Mouse (Mus musculus) embryonic facial prominence, embryonic 11.5 days (tissue): ENCODE measurements around the gene Dpp10. TPM values are rescaled to one million over a fixed set of nuclear protein-coding genes. Genes with fewer than 3 reads are reported as not detected.

Source experiments
- ATAC-seq: fragments of 200-750 bp; cut with Nextera tagmentation; replicated peaks from 2 replicates; pipeline ENCODE4 v1.8.0; 2017; ENCODE audit warnings: low read depth; ENCODE audit not compliant: insufficient number of reproducible peaks, low FRiP score, low TSS enrichment
- DNase-seq: peaks from one replicate; pipeline ENCODE4 v3.0.0-alpha.2; 2015; ENCODE audit warnings: low spot score
- H3K27ac ChIP-seq: fragments of 300-500 bp; sonication (generic); replicated peaks from 2 replicates; pipeline ENCODE4 v1.5.1; 2014; ENCODE audit warnings: mild to moderate bottlenecking, low read depth, low read length, control low read depth
- H3K27me3 ChIP-seq: fragments of 300-500 bp; sonication (generic); 2 replicates; pipeline ENCODE4 v1.6.1; 2014; ENCODE audit warnings: mild to moderate bottlenecking, low read length, moderate library complexity, mixed read lengths; ENCODE audit not compliant: control insufficient read depth, insufficient read depth
- H3K36me3 ChIP-seq: fragments of 300-500 bp; sonication (generic); replicated peaks from 2 replicates; pipeline ENCODE4 v1.6.1; 2014; ENCODE audit warnings: low read depth, mild to moderate bottlenecking, low read length, moderate library complexity, mixed read lengths; ENCODE audit not compliant: control insufficient read depth, insufficient read depth
- H3K4me1 ChIP-seq: fragments of 300-500 bp; sonication (generic); 2 replicates; pipeline ENCODE4 v1.6.1; 2014; ENCODE audit warnings: low read length, mixed read lengths; ENCODE audit not compliant: control insufficient read depth, insufficient read depth
- H3K4me2 ChIP-seq: fragments of 300-500 bp; sonication (generic); 2 replicates; pipeline ENCODE4 v1.6.1; 2014; ENCODE audit warnings: low read depth, mild to moderate bottlenecking, control low read depth, low read length, moderate library complexity
- H3K4me3 ChIP-seq: fragments of 300-500 bp; sonication (generic); 2 replicates; pipeline ENCODE4 v1.5.1; 2014; ENCODE audit warnings: low read depth, low read length, control low read depth
- H3K9ac ChIP-seq: fragments of 300-500 bp; sonication (generic); replicated peaks from 2 replicates; pipeline ENCODE4 v1.6.1; 2014; ENCODE audit warnings: mild to moderate bottlenecking, control low read depth, low read length
- H3K9me3 ChIP-seq: fragments of 300-500 bp; sonication (generic); replicated peaks from 2 replicates; pipeline ENCODE4 v1.6.1; 2016; ENCODE audit warnings: mild to moderate bottlenecking, low read length, inconsistent platforms, mixed read lengths; ENCODE audit not compliant: control insufficient read depth
- WGBS: fragments of 180-500 bp; shearing (Covaris S2); extraction: QIAGEN DNeasy Blood & Tissue Kit; methylation state at CpG from one replicate; pipeline ENCODE4 v1.1.7; 2014; 5-methylcytosine and 5-hydroxymethylcytosine counted together
- polyA plus RNA-seq: library from polyadenylated mRNA; unstranded; fragments of >200 nt; fragmentation: Nextera tagmentation; extraction: Ambion mirVana; gene quantifications from 2 replicates; pipeline ENCODE4 v1.2.1, GENCODE M21; 2014

Dpp10 gene
- polyA plus RNA-seq, 1 experiment from 2014 or later, result 0.20 TPM

GRCm38 (mm10) chr1:123637897-123638296 lies 407.5 kb downstream of the Dpp10 start:
- H3K9ac ChIP-seq, result no peak overlapping the region
- no peaks in the 10 kb centered on the region for H3K36me3 ChIP-seq
- 89% methylated on average over 1 of the region's 1 CpGs for WGBS
- no peak overlapping the region for H3K4me2 ChIP-seq
- H3K27ac ChIP-seq, result no peak overlapping the region
- H3K4me1 ChIP-seq, result no peaks in the 10 kb centered on the region
- no peaks in the 10 kb centered on the region for H3K9me3 ChIP-seq
- DNase-seq (no peak), ATAC-seq (no peak)
- H3K4me3 ChIP-seq, result no peak overlapping the region
- H3K27me3 ChIP-seq, result no peaks in the 10 kb centered on the region

GRCm38 (mm10) chr1:123628268-123628667 lies 417.1 kb downstream of the Dpp10 start:
- H3K4me3 ChIP-seq, result no peak overlapping the region
- no peaks in the 10 kb centered on the region for H3K27me3 ChIP-seq
- WGBS, result 87% methylated on average over 3 of the region's 3 CpGs
- H3K4me1 ChIP-seq, result no peaks in the 10 kb centered on the region
- H3K9ac ChIP-seq, result no peak overlapping the region
- no peaks in the 10 kb centered on the region for H3K36me3 ChIP-seq
- H3K27ac ChIP-seq, result no peak overlapping the region
- DNase-seq, result no peak
- H3K4me2 ChIP-seq, result no peak overlapping the region
- no peaks in the 10 kb centered on the region for H3K9me3 ChIP-seq
- no peak for ATAC-seq

- no peak for ATAC-seq
These were observed 460.5 kb downstream of the Dpp10 start for GRCm38 (mm10) chr1:123584857-123585256.

DNA sequence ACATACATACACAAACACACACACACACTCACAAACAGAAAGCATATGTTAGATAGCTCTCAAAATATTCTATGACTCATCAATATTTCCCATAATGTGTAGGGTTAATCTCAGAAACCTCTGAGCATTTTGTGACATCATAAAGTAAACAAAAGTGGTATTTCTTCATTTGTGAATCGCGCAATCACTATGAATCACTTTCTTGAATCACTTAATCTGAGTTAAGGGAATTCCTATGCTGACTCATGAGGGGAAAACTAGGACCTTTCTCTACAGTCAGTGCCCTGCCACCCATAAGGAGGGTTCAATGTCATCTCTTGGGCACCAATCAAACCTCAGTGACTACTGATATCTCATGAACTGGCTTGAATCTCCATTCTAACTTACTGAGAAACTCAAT lies 465.2 kb downstream of the Dpp10 start:
- H3K9me3 ChIP-seq, result no peaks in the 10 kb centered on the region
- WGBS, result 84% methylated on average over 2 of the region's 2 CpGs
- H3K4me3 ChIP-seq, result no peak overlapping the region
- no peaks in the 10 kb centered on the region for H3K27me3 ChIP-seq
- ATAC-seq, result no peak
- DNase-seq, result no peak
- H3K4me2 ChIP-seq, result no peak overlapping the region
- no peak overlapping the region for H3K27ac ChIP-seq
- H3K36me3 ChIP-seq, result no peaks in the 10 kb centered on the region
- no peak overlapping the region for H3K9ac ChIP-seq
- no peaks in the 10 kb centered on the region for H3K4me1 ChIP-seq

More at GRCm38 (mm10) chr1:123584857-123585256, 460.5 kb downstream of the Dpp10 start:
- Histone ChIP-seq H3K4me2 (no peak overlapping the region), H3K9me3 (no peaks in the 10 kb centered on the region), H3K4me1 (no peaks in the 10 kb centered on the region), H3K27me3 (no peaks in the 10 kb centered on the region), H3K27ac (no peak overlapping the region), H3K9ac (no peak overlapping the region), H3K4me3 (no peak overlapping the region), H3K36me3 (no peaks in the 10 kb centered on the region)
- no peak for DNase-seq

DNA sequence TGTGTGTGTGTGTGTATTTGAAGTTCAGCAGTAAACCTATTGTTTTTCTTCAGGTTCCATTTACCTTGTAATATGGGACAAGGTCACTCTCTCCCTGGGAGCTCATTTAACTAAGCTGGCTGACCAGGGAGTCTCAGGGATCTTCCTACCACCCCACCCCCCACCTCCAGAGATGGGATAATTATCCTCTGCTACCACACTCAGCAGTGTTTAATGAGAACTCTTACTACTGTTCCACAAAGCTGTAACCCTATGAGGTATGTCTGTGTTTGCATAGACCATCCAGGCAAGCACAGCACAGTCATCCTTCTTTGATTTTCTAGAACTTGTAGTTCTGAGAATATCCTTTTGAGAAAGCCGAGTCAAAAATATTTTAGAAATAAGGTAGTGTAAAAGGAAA lies 471.6 kb downstream of the Dpp10 start:
- H3K4me3 ChIP-seq, result no peak overlapping the region
- H3K9me3 ChIP-seq, result no peaks in the 10 kb centered on the region
- 83% methylated on average over 1 of the region's 1 CpGs for WGBS
- no peaks in the 10 kb centered on the region for H3K27me3 ChIP-seq
- H3K4me1 ChIP-seq, result no peaks in the 10 kb centered on the region
- DNase-seq (no peak), ATAC-seq (no peak)
- H3K4me2 ChIP-seq, result no peak overlapping the region
- H3K9ac ChIP-seq, result no peak overlapping the region
- no peak overlapping the region for H3K27ac ChIP-seq
- no peaks in the 10 kb centered on the region for H3K36me3 ChIP-seq

- 88% methylated on average over 1 of the region's 1 CpGs for WGBS
- no peak for ATAC-seq
- no peaks in the 10 kb centered on the region for H3K4me1 ChIP-seq
These were observed 502.9 kb downstream of the Dpp10 start for GRCm38 (mm10) chr1:123542496-123542895.

GRCm38 (mm10) chr1:123467729-123468128 lies 577.6 kb downstream of the Dpp10 start:
- Histone ChIP-seq H3K4me1 (no peaks in the 10 kb centered on the region), H3K27me3 (no peaks in the 10 kb centered on the region), H3K9me3 (no peaks in the 10 kb centered on the region), H3K36me3 (no peaks in the 10 kb centered on the region), H3K9ac (no peak overlapping the region), H3K27ac (no peak overlapping the region), H3K4me2 (no peak overlapping the region), H3K4me3 (no peak overlapping the region)
- DNase-seq (no peak), ATAC-seq (no peak)
- 52% methylated on average over 1 of the region's 1 CpGs for WGBS

More at GRCm38 (mm10) chr1:123542496-123542895, 502.9 kb downstream of the Dpp10 start:
- Histone ChIP-seq H3K27me3 (no peaks in the 10 kb centered on the region), H3K9ac (no peak overlapping the region), H3K4me2 (no peak overlapping the region), H3K36me3 (no peaks in the 10 kb centered on the region), H3K9me3 (no peaks in the 10 kb centered on the region), H3K27ac (no peak overlapping the region), H3K4me3 (no peak overlapping the region)
- no peak for DNase-seq

DNA sequence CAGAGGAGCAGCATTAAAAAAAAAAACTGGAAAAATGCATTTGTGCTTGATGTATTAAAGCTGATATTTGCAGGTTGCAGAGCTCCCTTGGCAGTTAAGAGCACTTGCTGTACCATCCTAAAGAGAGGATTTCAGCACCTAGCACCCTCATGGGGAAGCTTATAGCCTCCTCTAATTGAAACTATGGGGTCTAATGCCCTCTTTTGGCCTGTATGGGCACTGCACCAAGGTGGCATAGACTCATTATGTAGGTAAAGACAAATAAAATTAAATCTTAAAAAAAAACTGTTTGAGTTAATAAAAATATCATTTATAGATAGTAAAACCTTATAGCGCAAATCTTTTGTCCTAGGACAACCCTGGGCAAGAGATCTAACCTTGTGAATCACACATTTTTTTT lies 631.2 kb downstream of the Dpp10 start:
- Histone ChIP-seq H3K9me3 (no peaks in the 10 kb centered on the region), H3K4me2 (no peak overlapping the region), H3K36me3 (no peaks in the 10 kb centered on the region), H3K4me1 (no peaks in the 10 kb centered on the region), H3K9ac (no peak overlapping the region), H3K27ac (no peak overlapping the region), H3K4me3 (no peak overlapping the region), H3K27me3 (no peaks in the 10 kb centered on the region)
- ATAC-seq (no peak), DNase-seq (peak; percentile 1)
- WGBS, result 45% methylated on average over 1 of the region's 1 CpGs
